Mouse (Mus musculus): ENCODE measurements around the gene Sez6l. TPM values are rescaled to one million over a fixed set of nuclear protein-coding genes. Genes with fewer than 3 reads are reported as not detected.
A peak's percentile ranks its signal among the peaks of the same experiment; 100 is the strongest.

Gene Sez6l
- polyA plus RNA-seq (2014; fragmentation: Nextera tagmentation; extraction: Ambion mirVana), result 0.82 and 1.2 TPM in 2 replicates

GRCm38 (mm10) chr5:112576993-112577670 lies at the start of gene Sez6l:
Gene Sez6l, minus strand, starts transcription at chr5:112577185.
- Histone ChIP-seq H3K9me3 (ENCODE audit: control insufficient read depth, low read length) (no peaks in the 10 kb centered on the region), H3K4me1 (ENCODE audit: control insufficient read depth, insufficient read depth, low read length) (peaks cover 11% of the 10 kb centered on the region), H3K27me3 (replicated peaks; ENCODE audit: control insufficient read depth, insufficient read depth, low read length) (peaks cover 67% of the 10 kb centered on the region), H3K36me3 (ENCODE audit: control insufficient read depth, insufficient read depth, low read length) (no peaks in the 10 kb centered on the region), H3K4me2 (ENCODE audit: low read depth, low read length) (peak within 1 kb of the TSS; percentile 63), H3K4me3 (ENCODE audit: low read depth, low read length) (peak within 1 kb of the TSS; percentile 39), H3K27ac (replicated peaks; ENCODE audit: low read depth, low read length) (peak within 1 kb of the TSS; percentile 10; the same call in 1 of the 2 replicates), H3K9ac (ENCODE audit: low read depth, low read length) (peak within 1 kb of the TSS; percentile 46)
- WGBS, result 1% methylated on average over 31 of the region's 50 CpGs
- DNase-seq (ENCODE audit: low spot score) (peak; percentile 43), ATAC-seq (ENCODE audit: low read depth) (peak; percentile 53)

- DNase-seq (ENCODE audit: low spot score) (no peak), ATAC-seq (ENCODE audit: low read depth) (peak; percentile 30; the same call in 1 of the 2 replicates)
- Histone ChIP-seq H3K9ac (ENCODE audit: low read depth, low read length) (no peak overlapping the region), H3K36me3 (ENCODE audit: control insufficient read depth, insufficient read depth, low read length) (no peaks in the 10 kb centered on the region), H3K4me1 (ENCODE audit: control insufficient read depth, insufficient read depth, low read length) (0 out of 2 replicates have a peak, but pooled peaks cover 3% of the 10 kb centered on the region), H3K4me2 (ENCODE audit: low read depth, low read length) (peak overlapping the region; percentile 38), H3K4me3 (ENCODE audit: low read depth, low read length) (peak overlapping the region; percentile 14; the same call in 1 of the 2 replicates), H3K27me3 (replicated peaks; ENCODE audit: control insufficient read depth, insufficient read depth, low read length) (no peaks in the 10 kb centered on the region), H3K27ac (replicated peaks; ENCODE audit: low read depth, low read length) (no peak overlapping the region), H3K9me3 (ENCODE audit: control insufficient read depth, low read length) (no peaks in the 10 kb centered on the region)
- WGBS, result 41% methylated on average over 30 of the region's 31 CpGs
These were observed 48.7 kb upstream of the Sez6l start for GRCm38 (mm10) chr5:112625555-112626160.

- WGBS, result 21% methylated on average over 2 of the region's 2 CpGs
- Histone ChIP-seq H3K4me3 (ENCODE audit: low read depth, low read length) (no peak overlapping the region), H3K9me3 (ENCODE audit: control insufficient read depth, low read length) (no peaks in the 10 kb centered on the region), H3K36me3 (ENCODE audit: control insufficient read depth, insufficient read depth, low read length) (no peaks in the 10 kb centered on the region), H3K27ac (replicated peaks; ENCODE audit: low read depth, low read length) (no peak overlapping the region), H3K4me1 (ENCODE audit: control insufficient read depth, insufficient read depth, low read length) (0 out of 2 replicates have a peak, but pooled peaks cover 3% of the 10 kb centered on the region), H3K27me3 (replicated peaks; ENCODE audit: control insufficient read depth, insufficient read depth, low read length) (no peaks in the 10 kb centered on the region), H3K9ac (ENCODE audit: low read depth, low read length) (no peak overlapping the region), H3K4me2 (ENCODE audit: low read depth, low read length) (no peak overlapping the region)
- no peak for ATAC-seq (ENCODE audit: low read depth)
- DNase-seq (ENCODE audit: low spot score), result no peak
These were observed 46.0 kb upstream of the Sez6l start for GRCm38 (mm10) chr5:112622946-112623345.

- 57% methylated on average over 3 of the region's 3 CpGs for WGBS
- ATAC-seq (ENCODE audit: low read depth) (no peak), DNase-seq (ENCODE audit: low spot score) (no peak)
- no peak overlapping the region for H3K4me3 ChIP-seq (ENCODE audit: low read depth, low read length)
- no peaks in the 10 kb centered on the region for H3K36me3 ChIP-seq (ENCODE audit: control insufficient read depth, insufficient read depth, low read length)
- no peaks in the 10 kb centered on the region for H3K9me3 ChIP-seq (ENCODE audit: control insufficient read depth, low read length)
- no peak overlapping the region for H3K4me2 ChIP-seq (ENCODE audit: low read depth, low read length)
- H3K4me1 ChIP-seq (ENCODE audit: control insufficient read depth, insufficient read depth, low read length), result no peaks in the 10 kb centered on the region
- no peak overlapping the region for H3K9ac ChIP-seq (ENCODE audit: low read depth, low read length)
- no peaks in the 10 kb centered on the region for H3K27me3 ChIP-seq (replicated peaks; ENCODE audit: control insufficient read depth, insufficient read depth, low read length)
- H3K27ac ChIP-seq (replicated peaks; ENCODE audit: low read depth, low read length), result no peak overlapping the region
These were observed 43.3 kb upstream of the Sez6l start for GRCm38 (mm10) chr5:112620256-112620655.

- WGBS, result 85% methylated on average over 3 of the region's 3 CpGs
- no peak overlapping the region for H3K4me3 ChIP-seq (ENCODE audit: low read depth, low read length)
- no peak for ATAC-seq (ENCODE audit: low read depth)
These were observed 42.4 kb upstream of the Sez6l start for GRCm38 (mm10) chr5:112619344-112619743.

GRCm38 (mm10) chr5:112617602-112618247 lies 40.7 kb upstream of the Sez6l start:
- Histone ChIP-seq H3K36me3 (ENCODE audit: control insufficient read depth, insufficient read depth, low read length) (no peaks in the 10 kb centered on the region), H3K4me1 (ENCODE audit: control insufficient read depth, insufficient read depth, low read length) (no peaks in the 10 kb centered on the region), H3K9ac (ENCODE audit: low read depth, low read length) (no peak overlapping the region), H3K27me3 (replicated peaks; ENCODE audit: control insufficient read depth, insufficient read depth, low read length) (no peaks in the 10 kb centered on the region), H3K4me3 (ENCODE audit: low read depth, low read length) (no peak overlapping the region), H3K4me2 (ENCODE audit: low read depth, low read length) (no peak overlapping the region), H3K27ac (replicated peaks; ENCODE audit: low read depth, low read length) (no peak overlapping the region), H3K9me3 (ENCODE audit: control insufficient read depth, low read length) (no peaks in the 10 kb centered on the region)
- WGBS, result 65% methylated on average over 16 of the region's 16 CpGs
- DNase-seq (ENCODE audit: low spot score) (no peak), ATAC-seq (ENCODE audit: low read depth) (no peak)

More at GRCm38 (mm10) chr5:112619344-112619743, 42.4 kb upstream of the Sez6l start:
- Histone ChIP-seq H3K9me3 (ENCODE audit: control insufficient read depth, low read length) (no peaks in the 10 kb centered on the region), H3K4me1 (ENCODE audit: control insufficient read depth, insufficient read depth, low read length) (no peaks in the 10 kb centered on the region), H3K4me2 (ENCODE audit: low read depth, low read length) (no peak overlapping the region), H3K27me3 (replicated peaks; ENCODE audit: control insufficient read depth, insufficient read depth, low read length) (no peaks in the 10 kb centered on the region), H3K36me3 (ENCODE audit: control insufficient read depth, insufficient read depth, low read length) (no peaks in the 10 kb centered on the region), H3K9ac (ENCODE audit: low read depth, low read length) (no peak overlapping the region), H3K27ac (replicated peaks; ENCODE audit: low read depth, low read length) (no peak overlapping the region)
- no peak for DNase-seq (ENCODE audit: low spot score)

GRCm38 (mm10) chr5:112615946-112616617 lies 39.1 kb upstream of the Sez6l start:
- Histone ChIP-seq H3K9ac (ENCODE audit: low read depth, low read length) (no peak overlapping the region), H3K9me3 (ENCODE audit: control insufficient read depth, low read length) (no peaks in the 10 kb centered on the region), H3K27ac (replicated peaks; ENCODE audit: low read depth, low read length) (no peak overlapping the region), H3K27me3 (replicated peaks; ENCODE audit: control insufficient read depth, insufficient read depth, low read length) (no peaks in the 10 kb centered on the region), H3K36me3 (ENCODE audit: control insufficient read depth, insufficient read depth, low read length) (no peaks in the 10 kb centered on the region), H3K4me1 (ENCODE audit: control insufficient read depth, insufficient read depth, low read length) (no peaks in the 10 kb centered on the region), H3K4me2 (ENCODE audit: low read depth, low read length) (no peak overlapping the region), H3K4me3 (ENCODE audit: low read depth, low read length) (no peak overlapping the region)
- 80% methylated on average over 7 of the region's 7 CpGs for WGBS
- ATAC-seq (ENCODE audit: low read depth) (no peak), DNase-seq (ENCODE audit: low spot score) (no peak)

- Histone ChIP-seq H3K27me3 (replicated peaks; ENCODE audit: control insufficient read depth, insufficient read depth, low read length) (no peaks in the 10 kb centered on the region), H3K4me2 (ENCODE audit: low read depth, low read length) (no peak overlapping the region), H3K36me3 (ENCODE audit: control insufficient read depth, insufficient read depth, low read length) (no peaks in the 10 kb centered on the region), H3K4me3 (ENCODE audit: low read depth, low read length) (no peak overlapping the region), H3K9me3 (ENCODE audit: control insufficient read depth, low read length) (no peaks in the 10 kb centered on the region), H3K27ac (replicated peaks; ENCODE audit: low read depth, low read length) (peak overlapping the region; percentile 44; the same call in 1 of the 2 replicates), H3K9ac (ENCODE audit: low read depth, low read length) (no peak overlapping the region), H3K4me1 (ENCODE audit: control insufficient read depth, insufficient read depth, low read length) (peaks cover 21% of the 10 kb centered on the region)
- ATAC-seq (ENCODE audit: low read depth) (peak; percentile 65), DNase-seq (ENCODE audit: low spot score) (peak; percentile 90)
- 25% methylated on average over 9 of the region's 9 CpGs for WGBS
These were observed 31.0 kb upstream of the Sez6l start for GRCm38 (mm10) chr5:112607867-112608516.
